Mouse (Mus musculus) megakaryocyte, embryonic 14.5 days (primary cell): ENCODE measurements around the gene Btnl10. TPM values are rescaled to one million over a fixed set of nuclear protein-coding genes. Genes with fewer than 3 reads are reported as not detected.

Source experiments
- H3K27me3 ChIP-seq: replicated peaks from 2 replicates; pipeline ENCODE3; 2012; ENCODE audit warnings: inconsistent platforms
- H3K36me3 ChIP-seq: replicated peaks from 2 replicates; pipeline ENCODE3; 2012; ENCODE audit warnings: low read length, inconsistent platforms, mixed read lengths
- H3K4me1 ChIP-seq: 2 replicates; pipeline ENCODE4 v1.6.1; 2012; ENCODE audit warnings: inconsistent platforms
- H3K4me3 ChIP-seq: replicated peaks from 2 replicates; pipeline ENCODE3; 2012; ENCODE audit warnings: moderate library complexity, mild to moderate bottlenecking, inconsistent platforms
- H3K9me3 ChIP-seq: 2 replicates; pipeline ENCODE4 v1.6.1; 2012; ENCODE audit warnings: inconsistent platforms
- FLI1 ChIP-seq: IDR thresholded peaks from 2 replicates; pipeline ENCODE4 v1.6.1; 2012; ENCODE audit warnings: low read length, inconsistent platforms, mixed read lengths
- GATA1 ChIP-seq: IDR thresholded peaks from 3 replicates; pipeline ENCODE4 v1.6.1; 2012; ENCODE audit warnings: mixed read lengths, low read length, inconsistent platforms, borderline replicate concordance
- polyA plus RNA-seq: library from polyadenylated mRNA; stranded (reverse); fragments of >175 nt; gene quantifications from 2 replicates; pipeline ENCODE4 v1.2.3, GENCODE M21; 2012; ENCODE audit warnings: low replicate concordance; ENCODE audit not compliant: insufficient read depth

Btnl10 gene
- polyA plus RNA-seq, 1 experiment, result not detected

- peaks cover 28% of the 10 kb centered on the region for H3K36me3 ChIP-seq
- no peak for TF ChIP-seq FLI1
- TF ChIP-seq GATA1, result no peak
- no peaks in the 10 kb centered on the region for H3K9me3 ChIP-seq
- H3K4me3 ChIP-seq, result no peak overlapping the region
- H3K27me3 ChIP-seq, result peaks cover 11% of the 10 kb centered on the region
- H3K4me1 ChIP-seq, result peaks cover 30% of the 10 kb centered on the region
Observed at GRCm38 (mm10) chr11:58904838-58905237, 12.9 kb upstream of the Btnl10 start.

GRCm38 (mm10) chr11:58913776-58914175 lies 3.9 kb upstream of the Btnl10 start:
- H3K36me3 ChIP-seq, result no peaks in the 10 kb centered on the region
- H3K27me3 ChIP-seq, result peaks cover 13% of the 10 kb centered on the region
- TF ChIP-seq FLI1 (no peak), GATA1 (no peak)
- no peaks in the 10 kb centered on the region for H3K9me3 ChIP-seq
- no peak overlapping the region for H3K4me3 ChIP-seq
- peaks cover 34% of the 10 kb centered on the region for H3K4me1 ChIP-seq

- TF ChIP-seq GATA1 (no peak), FLI1 (no peak)
- Histone ChIP-seq H3K9me3 (no peaks in the 10 kb centered on the region), H3K4me3 (peak overlapping the region; percentile 89), H3K36me3 (no peaks in the 10 kb centered on the region), H3K27me3 (peaks cover 14% of the 10 kb centered on the region), H3K4me1 (peaks cover 38% of the 10 kb centered on the region)
Observed at GRCm38 (mm10) chr11:58914461-58915028, 3.2 kb upstream of the Btnl10 start.

- Histone ChIP-seq H3K4me3 (peak overlapping the region; percentile 62), H3K4me1 (peaks cover 45% of the 10 kb centered on the region)
Observed at GRCm38 (mm10) chr11:58916879-58917744, 596 bp upstream of the Btnl10 start.

GRCm38 (mm10) chr11:58918759-58919158 lies 1.1 kb downstream of the Btnl10 start:
- no peak overlapping the region for H3K4me3 ChIP-seq
- peaks cover 38% of the 10 kb centered on the region for H3K4me1 ChIP-seq
- H3K36me3 ChIP-seq, result no peaks in the 10 kb centered on the region
- peaks cover 31% of the 10 kb centered on the region for H3K27me3 ChIP-seq
- no peaks in the 10 kb centered on the region for H3K9me3 ChIP-seq
- TF ChIP-seq FLI1, result no peak
- no peak for TF ChIP-seq GATA1

More at GRCm38 (mm10) chr11:58916879-58917744, 596 bp upstream of the Btnl10 start:
- Histone ChIP-seq H3K9me3 (no peaks in the 10 kb centered on the region), H3K27me3 (peaks cover 19% of the 10 kb centered on the region), H3K36me3 (no peaks in the 10 kb centered on the region)
- TF ChIP-seq GATA1 (no peak), FLI1 (no peak)

DNA sequence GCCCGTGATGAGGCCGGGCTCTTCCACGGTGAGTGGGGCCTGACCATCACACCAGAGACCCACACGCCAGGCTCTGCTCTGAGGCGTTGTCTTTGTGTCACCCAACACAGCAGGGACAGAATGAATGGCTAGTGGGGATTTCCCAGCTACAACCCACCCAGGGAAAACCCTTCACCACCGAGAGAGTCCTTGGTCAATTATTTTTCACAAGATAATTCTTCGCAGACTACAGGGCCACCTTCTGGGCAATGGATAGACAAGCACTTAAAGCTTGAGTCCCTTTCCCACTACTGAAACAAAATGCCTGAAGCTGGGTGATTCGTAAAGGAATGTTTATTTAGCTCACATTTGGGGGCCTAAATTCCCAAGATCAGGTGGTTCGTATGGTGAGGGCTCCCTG lies 4.7 kb downstream of the Btnl10 start:
- Histone ChIP-seq H3K4me1 (peaks cover 25% of the 10 kb centered on the region), H3K9me3 (no peaks in the 10 kb centered on the region), H3K27me3 (peaks cover 42% of the 10 kb centered on the region), H3K4me3 (no peak overlapping the region), H3K36me3 (no peaks in the 10 kb centered on the region)
- TF ChIP-seq FLI1 (no peak), GATA1 (no peak)

DNA sequence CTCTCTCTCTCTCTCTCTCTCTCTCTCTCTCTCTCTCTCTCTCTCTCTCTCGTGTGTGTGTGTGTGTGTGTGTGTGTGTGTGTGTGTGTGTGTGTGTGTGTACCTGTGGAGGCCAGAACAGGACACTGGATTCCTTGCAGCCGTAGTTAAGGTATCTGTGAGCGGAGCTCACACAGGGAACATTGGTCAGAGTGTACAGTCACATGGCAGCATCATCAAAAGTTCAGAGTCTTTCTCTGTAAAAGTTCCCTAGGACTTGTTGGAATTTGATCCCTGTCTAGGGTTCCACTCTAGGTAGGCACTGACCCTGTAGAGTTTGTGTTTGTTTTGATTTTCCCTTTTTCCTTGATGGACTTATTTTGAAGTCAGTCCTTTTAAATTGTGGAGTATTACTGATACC lies 8.9 kb downstream of the Btnl10 start:
- Histone ChIP-seq H3K27me3 (peaks cover 25% of the 10 kb centered on the region), H3K4me1 (peaks cover 44% of the 10 kb centered on the region), H3K36me3 (peaks cover 10% of the 10 kb centered on the region), H3K4me3 (no peak overlapping the region), H3K9me3 (no peaks in the 10 kb centered on the region)
- TF ChIP-seq FLI1 (no peak), GATA1 (no peak)

GRCm38 (mm10) chr11:58927053-58927452 lies 9.3 kb downstream of the Btnl10 start:
- Histone ChIP-seq H3K27me3 (peaks cover 25% of the 10 kb centered on the region), H3K36me3 (peaks cover 14% of the 10 kb centered on the region)
- TF ChIP-seq GATA1, result no peak
- TF ChIP-seq FLI1, result no peak

DNA sequence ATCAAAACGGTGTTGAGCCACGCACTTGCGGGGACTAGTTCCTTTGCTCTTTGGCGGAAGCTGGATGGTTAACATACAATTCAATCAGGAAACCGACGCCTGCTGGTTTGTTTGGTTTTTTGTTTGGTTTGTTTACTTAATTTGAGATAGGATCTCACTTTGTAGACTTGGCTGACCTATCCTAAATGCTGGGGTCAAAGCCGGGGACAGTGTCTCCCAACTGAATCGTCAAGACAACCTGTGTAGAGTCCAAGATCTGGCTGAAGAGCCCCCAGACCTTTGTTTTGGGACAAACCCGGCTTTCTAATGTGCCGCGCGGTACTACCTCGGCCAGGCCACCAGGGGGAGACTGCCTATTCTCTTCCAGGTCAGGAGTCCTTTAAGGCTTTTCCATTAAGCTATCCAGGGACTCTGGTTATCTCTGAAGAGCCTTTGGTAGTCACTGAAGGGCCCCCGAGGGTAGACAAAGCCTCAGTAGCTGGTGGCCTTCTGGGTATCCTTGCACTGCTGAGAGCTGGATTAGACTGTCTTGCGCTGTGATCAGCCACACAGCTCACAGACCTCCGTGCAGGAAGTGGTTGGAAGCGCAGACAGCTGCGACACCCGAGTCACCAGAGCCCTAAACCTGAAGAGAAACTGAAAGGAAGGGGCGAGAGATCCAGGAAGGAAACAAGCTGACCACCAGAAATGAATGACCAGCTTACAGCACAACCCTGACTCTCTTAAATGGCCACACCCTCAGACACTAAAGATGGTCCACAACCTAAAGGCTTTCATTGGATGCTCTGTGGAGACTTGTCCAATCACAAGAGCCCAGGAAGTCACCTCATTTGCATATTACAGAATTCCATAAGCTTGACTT lies 10.3 kb downstream of the Btnl10 start:
- peaks cover 53% of the 10 kb centered on the region for H3K4me1 ChIP-seq
- H3K27me3 ChIP-seq, result peaks cover 20% of the 10 kb centered on the region
- no peaks in the 10 kb centered on the region for H3K9me3 ChIP-seq
- peak overlapping the region; percentile 94 for H3K4me3 ChIP-seq
- TF ChIP-seq GATA1 (no peak), FLI1 (no peak)
- peaks cover 24% of the 10 kb centered on the region for H3K36me3 ChIP-seq

More at GRCm38 (mm10) chr11:58927053-58927452, 9.3 kb downstream of the Btnl10 start:
- H3K4me1 ChIP-seq, result peaks cover 48% of the 10 kb centered on the region
- H3K9me3 ChIP-seq, result no peaks in the 10 kb centered on the region
- H3K4me3 ChIP-seq, result no peak overlapping the region

- H3K9me3 ChIP-seq, result no peaks in the 10 kb centered on the region
Observed at GRCm38 (mm10) chr11:58929055-58929454, 11.3 kb downstream of the Btnl10 start.

More at GRCm38 (mm10) chr11:58929055-58929454, 11.3 kb downstream of the Btnl10 start:
- Histone ChIP-seq H3K4me3 (no peak overlapping the region), H3K27me3 (peaks cover 9% of the 10 kb centered on the region), H3K36me3 (peaks cover 34% of the 10 kb centered on the region), H3K4me1 (peaks cover 53% of the 10 kb centered on the region)
- TF ChIP-seq GATA1 (no peak), FLI1 (no peak)
